Mouse (Mus musculus): Measurements from ENCODE around the gene Adgrf3.
"Not testable (repeated sequence)": the region's sequence is repeated elsewhere in the genome, so short reads cannot be mapped to it uniquely, and the experiment has no call there.

The Adgrf3 gene

GRCm38 (mm10) chr5:30205493-30205892 is at the start of gene Adgrf3:
Gene Adgrf3 (minus strand): TSS chr5:30205722.
- DNase-seq (ENCODE audit: low spot score in 2 of 2) = peak in 1 of 2 experiments; percentile 45

- DNase-seq (ENCODE audit: low spot score in 2 of 2) = no peak
These were observed 42.1 kb upstream of the Adgrf3 start for GRCm38 (mm10) chr5:30247666-30248065.

- DNase-seq (ENCODE audit: low spot score in 2 of 2) = no peak
These were observed 40.4 kb upstream of the Adgrf3 start for GRCm38 (mm10) chr5:30245861-30246416.

- no peak for DNase-seq (ENCODE audit: low spot score in 2 of 2)
These were observed 38.2 kb upstream of the Adgrf3 start for GRCm38 (mm10) chr5:30243741-30244140.

- DNase-seq (ENCODE audit: low spot score in 2 of 2) = no peak
These were observed 36.9 kb upstream of the Adgrf3 start for GRCm38 (mm10) chr5:30242410-30242809.

- no peak for DNase-seq (ENCODE audit: low spot score in 2 of 2)
These were observed 35.0 kb upstream of the Adgrf3 start for GRCm38 (mm10) chr5:30240552-30240951.

- DNase-seq (ENCODE audit: low spot score in 2 of 2) = no peak
These were observed 33.0 kb upstream of the Adgrf3 start for GRCm38 (mm10) chr5:30238533-30238932.

GRCm38 (mm10) chr5:30235641-30236126 is 30.2 kb upstream of the Adgrf3 start:
- no peak for DNase-seq (ENCODE audit: low spot score in 2 of 2)

GRCm38 (mm10) chr5:30233979-30234378 is 28.5 kb upstream of the Adgrf3 start:
- no peak for DNase-seq (ENCODE audit: low spot score in 2 of 2)

- no peak for DNase-seq (ENCODE audit: low spot score in 2 of 2)
These were observed 27.5 kb upstream of the Adgrf3 start for GRCm38 (mm10) chr5:30233042-30233441.

- peak; percentile 97 to 98 for DNase-seq (ENCODE audit: low spot score in 2 of 2)
These were observed 26.9 kb upstream of the Adgrf3 start, which contains the start of gene Selenoi for GRCm38 (mm10) chr5:30232271-30232971. Gene Selenoi (plus strand): TSS chr5:30232581.

- no peak for DNase-seq (ENCODE audit: low spot score in 2 of 2)
These were observed 26.4 kb upstream of the Adgrf3 start for GRCm38 (mm10) chr5:30231891-30232270.

GRCm38 (mm10) chr5:30230901-30231300 is 25.4 kb upstream of the Adgrf3 start:
- no peak for DNase-seq (ENCODE audit: low spot score in 2 of 2)

- no peak for DNase-seq (ENCODE audit: low spot score in 2 of 2)
These were observed 17.2 kb upstream of the Adgrf3 start for GRCm38 (mm10) chr5:30222681-30223080.

- DNase-seq (ENCODE audit: low spot score in 2 of 2) = no peak
These were observed 15.1 kb upstream of the Adgrf3 start for GRCm38 (mm10) chr5:30220666-30221065.

GRCm38 (mm10) chr5:30219715-30220114 is 14.2 kb upstream of the Adgrf3 start:
- DNase-seq (ENCODE audit: low spot score in 2 of 2) = no peak

- DNase-seq (ENCODE audit: low spot score in 2 of 2) = no peak
These were observed 10.4 kb upstream of the Adgrf3 start for GRCm38 (mm10) chr5:30215970-30216369.

- no peak for DNase-seq (ENCODE audit: low spot score in 2 of 2)
These were observed 9.4 kb upstream of the Adgrf3 start for GRCm38 (mm10) chr5:30214889-30215288.

- not testable (repeated sequence) for DNase-seq (ENCODE audit: low spot score in 2 of 2)
These were observed 5.2 kb upstream of the Adgrf3 start for GRCm38 (mm10) chr5:30210758-30211157.

- peak in 1 of 2 experiments; percentile 58 for DNase-seq (ENCODE audit: low spot score in 2 of 2)
These were observed 1.8 kb upstream of the Adgrf3 start for GRCm38 (mm10) chr5:30207276-30207675.

- DNase-seq (ENCODE audit: low spot score in 2 of 2) = no peak
These were observed 488 bp downstream of the Adgrf3 start for GRCm38 (mm10) chr5:30205034-30205433.

GRCm38 (mm10) chr5:30204441-30204840 is 1.1 kb downstream of the Adgrf3 start:
- DNase-seq (ENCODE audit: low spot score in 2 of 2) = peak in 1 of 2 experiments; percentile 53

GRCm38 (mm10) chr5:30203216-30203885 is 2.2 kb downstream of the Adgrf3 start:
- DNase-seq (ENCODE audit: low spot score in 2 of 2) = peak in 1 of 2 experiments; percentile 52

Measured in urinary bladder, postnatal 4 days (tissue).